Mouse (Mus musculus) neural tube, embryonic 10.5 days (tissue): Measurements from ENCODE around the gene Spindoc.
A peak's percentile ranks its signal among the peaks of the same experiment; 100 is the strongest.

Experiments used
- DNase-seq: peaks from one replicate; pipeline ENCODE4 v3.0.0-alpha.2; 2017; ENCODE audit warnings: low spot score; ENCODE audit errors: extremely low spot score

Spindoc gene

GRCm38 (mm10) chr19:7382903-7383865, at the start of gene Spindoc:
TSS of gene Spindoc (minus strand) at chr19:7382994.
- DNase-seq: peak; percentile 99

- peak; percentile 19 for DNase-seq
These were observed 42.6 kb upstream of the Spindoc start for GRCm38 (mm10) chr19:7425398-7425775.

GRCm38 (mm10) chr19:7424590-7425397, 42.0 kb upstream of the Spindoc start:
- peak; percentile 20 for DNase-seq

GRCm38 (mm10) chr19:7424131-7424530, 41.3 kb upstream of the Spindoc start:
- DNase-seq: peak; percentile 23

- peak; percentile 36 for DNase-seq
These were observed 40.8 kb upstream of the Spindoc start for GRCm38 (mm10) chr19:7423656-7424030.

- DNase-seq: peak; percentile 68
These were observed 40.3 kb upstream of the Spindoc start for GRCm38 (mm10) chr19:7423028-7423655.

GRCm38 (mm10) chr19:7422656-7423027, 39.8 kb upstream of the Spindoc start:
- DNase-seq: no peak

GRCm38 (mm10) chr19:7421602-7422591, 39.1 kb upstream of the Spindoc start:
- DNase-seq: peak; percentile 82

GRCm38 (mm10) chr19:7420841-7421601, 38.2 kb upstream of the Spindoc start:
- peak; percentile 21 for DNase-seq

- no peak for DNase-seq
These were observed 37.3 kb upstream of the Spindoc start for GRCm38 (mm10) chr19:7420108-7420507.

GRCm38 (mm10) chr19:7419134-7419533, 36.3 kb upstream of the Spindoc start:
- peak; percentile 21 for DNase-seq

- peak; percentile 87 for DNase-seq
These were observed 35.4 kb upstream of the Spindoc start for GRCm38 (mm10) chr19:7417911-7418849.

- peak; percentile 87 for DNase-seq
These were observed 34.3 kb upstream of the Spindoc start, which contains the start of gene 2700081O15Rik for GRCm38 (mm10) chr19:7416834-7417735. TSS of gene 2700081O15Rik (plus strand) at chr19:7417625.

- DNase-seq: no peak
These were observed 33.4 kb upstream of the Spindoc start for GRCm38 (mm10) chr19:7415916-7416833.

- no peak for DNase-seq
These were observed 29.6 kb upstream of the Spindoc start for GRCm38 (mm10) chr19:7412361-7412760.

GRCm38 (mm10) chr19:7404623-7405229, 21.9 kb upstream of the Spindoc start:
- no peak for DNase-seq
